Mouse (Mus musculus) gastrocnemius, postnatal 36 days (tissue): Measurements from ENCODE around the gene Tmem60. TPM values are rescaled to one million over a fixed set of nuclear protein-coding genes. Genes with fewer than 3 reads are reported as not detected.
A peak's percentile ranks its signal among the peaks of the same experiment; 100 is the strongest.

Experiments
- DNase-seq, 2 experiments: peaks; one replicate each; pipeline ENCODE4 v3.0.0; 2022
- intact Hi-C: fragments of 180-260 bp; cut with DNase I; formaldehyde crosslinking; loops from one replicate; pipeline ENCODE4 v1.15.1; 2025
- total RNA-seq, 2 experiments: library from RNA; stranded (reverse); gene quantifications; 2 replicates each; pipeline ENCODE4 v1.2.3; 2021

The Tmem60 gene
- total RNA-seq, 2 experiments from 2014 or later, result 13.6 to 17.6 TPM

GRCm38 (mm10) chr5:20904647-20905046, 22.7 kb downstream of the Tmem60 start:
- intact Hi-C loops, result no loop called here
- DNase-seq, result no peak

GRCm38 (mm10) chr5:20905437-20905836, 23.4 kb downstream of the Tmem60 start:
- intact Hi-C loops, result no loop called here
- no peak for DNase-seq

GRCm38 (mm10) chr5:20906191-20906590, 24.2 kb downstream of the Tmem60 start:
- no peak for DNase-seq
- intact Hi-C loops, result no loop called here

- DNase-seq, result no peak
- intact Hi-C loops, result loop anchor here (2.0 to 10.0 kb wide), 2 partner anchors 57 to 233 kb away; no protein-coding TSS in a partner anchor
These were observed 29.8 kb downstream of the Tmem60 start for GRCm38 (mm10) chr5:20911741-20912140.

- DNase-seq, result peak in 1 of 2 experiments; percentile 47
- intact Hi-C loops, result loop anchor here (2.0 to 10.0 kb wide), 2 partner anchors 55 to 231 kb away; no protein-coding TSS in a partner anchor
These were observed 31.6 kb downstream of the Tmem60 start for GRCm38 (mm10) chr5:20913372-20914275.

GRCm38 (mm10) chr5:20918967-20919366, 37.0 kb downstream of the Tmem60 start:
- DNase-seq, result no peak
- intact Hi-C loops, result loop anchor here (10.0 kb wide), 1 partner anchor 226 kb away; no protein-coding TSS in a partner anchor

- DNase-seq, result no peak
- intact Hi-C loops, result loop anchor here (10.0 kb wide), 1 partner anchor 225 kb away; no protein-coding TSS in a partner anchor
These were observed 37.6 kb downstream of the Tmem60 start for GRCm38 (mm10) chr5:20919566-20919965.

- intact Hi-C loops, result no loop called here
- DNase-seq, result no peak
These were observed 42.6 kb downstream of the Tmem60 start for GRCm38 (mm10) chr5:20924608-20925007.

GRCm38 (mm10) chr5:20925451-20925850, 43.5 kb downstream of the Tmem60 start:
- DNase-seq, result no peak
- intact Hi-C loops, result no loop called here

- intact Hi-C loops, result no loop called here
- no peak for DNase-seq
These were observed 47.7 kb downstream of the Tmem60 start for GRCm38 (mm10) chr5:20929669-20930151.

GRCm38 (mm10) chr5:20930430-20930829, 48.4 kb downstream of the Tmem60 start:
- no peak for DNase-seq
- intact Hi-C loops, result no loop called here

GRCm38 (mm10) chr5:20931300-20931699, 49.3 kb downstream of the Tmem60 start:
- intact Hi-C loops, result no loop called here
- DNase-seq, result no peak

- intact Hi-C loops, result no loop called here
These were observed 50.6 kb downstream of the Tmem60 start for GRCm38 (mm10) chr5:20932585-20932984.

GRCm38 (mm10) chr5:20935934-20936333, 53.9 kb downstream of the Tmem60 start:
- intact Hi-C loops, result no loop called here
- DNase-seq, result no peak

More at GRCm38 (mm10) chr5:20932585-20932984, 50.6 kb downstream of the Tmem60 start:
- DNase-seq, result no peak

Other genes starting within 250 kb of the Tmem60 start
- gene Phtf2, start 67 bp upstream of the Tmem60 start, total RNA-seq, result 100 to 1,000 TPM; 146 to 180 TPM
- 1 to 10 TPM; 7.0 to 8.9 TPM for gene Rsbn1l, start 74.2 kb downstream of the Tmem60 start, total RNA-seq
- gene Ptpn12, start 173.7 kb downstream of the Tmem60 start, total RNA-seq, result 10 to 100 TPM; 11.2 to 11.6 TPM